Mouse (Mus musculus): ENCODE results near the gene Uqcrh. TPM values are rescaled to one million over a fixed set of nuclear protein-coding genes. Genes with fewer than 3 reads are reported as not detected.

The Uqcrh gene
- polyA plus RNA-seq, 1 experiment: 608 TPM

DNA sequence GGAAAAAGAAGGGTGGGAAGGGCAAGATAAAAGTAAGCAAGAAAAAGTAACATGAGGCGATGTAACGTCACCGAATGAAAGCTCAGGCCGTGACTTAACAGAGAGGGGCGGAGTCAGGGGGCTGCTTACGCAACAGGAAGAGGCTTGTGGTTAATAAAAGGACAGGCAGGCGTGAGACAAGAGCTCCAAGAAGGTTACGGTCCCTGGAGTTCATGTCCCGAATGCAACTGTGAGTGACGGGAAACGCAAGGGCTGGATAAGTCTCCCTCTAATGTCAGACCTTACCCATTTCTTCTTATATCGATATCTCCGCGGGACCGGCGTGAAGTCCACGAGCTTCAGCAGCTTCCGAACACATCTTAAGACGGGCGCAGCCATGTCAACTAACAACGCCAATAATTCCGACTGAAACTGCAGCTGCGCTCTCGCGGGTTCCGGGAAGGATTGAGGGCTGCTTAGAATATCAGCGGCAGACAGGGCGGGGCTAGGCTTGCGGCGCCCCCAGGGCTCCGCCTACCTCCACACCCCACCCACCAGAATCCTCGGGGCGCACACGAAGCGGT lies 21.4 kb downstream of the Uqcrh start, which contains the start of gene Nsun4:
Nsun4 (minus strand) TSS at position 478 of the 563 bp plus-strand sequence.
- peak within 1 kb of the TSS; percentile 60 for H3K4me3 ChIP-seq (ENCODE audit: insufficient read depth, low read depth, low read length)
- peak within 1 kb of the TSS; percentile 58 for H3K27ac ChIP-seq (ENCODE audit: insufficient read depth, low read depth, low read length)
- H3K27me3 ChIP-seq (replicated peaks; ENCODE audit: control insufficient read depth, insufficient read depth, low read length): no peaks in the 10 kb centered on the region
- DNase-seq: peak; percentile 95
- no peaks in the 10 kb centered on the region for H3K36me3 ChIP-seq (ENCODE audit: control insufficient read depth, insufficient read depth, low read length)
- TF ChIP-seq POLR2A (IDR thresholded peaks at IDR 0.05; ENCODE audit: low read depth, low read length) (peak; percentile 78), CTCF (conservative IDR thresholded peaks at IDR 0.05; ENCODE audit: insufficient read depth, insufficient read length, low read depth, low read length) (no peak)
- no peaks in the 10 kb centered on the region; the same call in 1 of the 2 replicates for H3K4me1 ChIP-seq (ENCODE audit: control insufficient read depth, insufficient read depth, low read length)
- WGBS: under 1% methylated on average over 35 of the region's 35 CpGs

- WGBS: 4% methylated on average over 22 of the region's 22 CpGs
- peak; percentile 77 for DNase-seq
- Histone ChIP-seq H3K4me1 (ENCODE audit: control insufficient read depth, insufficient read depth, low read length) (no peaks in the 10 kb centered on the region; the same call in 1 of the 2 replicates), H3K36me3 (ENCODE audit: control insufficient read depth, insufficient read depth, low read length) (no peaks in the 10 kb centered on the region), H3K27me3 (replicated peaks; ENCODE audit: control insufficient read depth, insufficient read depth, low read length) (no peaks in the 10 kb centered on the region), H3K27ac (ENCODE audit: insufficient read depth, low read depth, low read length) (peak overlapping the region; percentile 58), H3K4me3 (ENCODE audit: insufficient read depth, low read depth, low read length) (peak overlapping the region; percentile 60)
- TF ChIP-seq CTCF (conservative IDR thresholded peaks at IDR 0.05; ENCODE audit: insufficient read depth, insufficient read length, low read depth, low read length) (peak; percentile 63), POLR2A (IDR thresholded peaks at IDR 0.05; ENCODE audit: low read depth, low read length) (no peak)
Measured at GRCm38 (mm10) chr4:116052526-116053293, 22.2 kb downstream of the Uqcrh start.

DNA sequence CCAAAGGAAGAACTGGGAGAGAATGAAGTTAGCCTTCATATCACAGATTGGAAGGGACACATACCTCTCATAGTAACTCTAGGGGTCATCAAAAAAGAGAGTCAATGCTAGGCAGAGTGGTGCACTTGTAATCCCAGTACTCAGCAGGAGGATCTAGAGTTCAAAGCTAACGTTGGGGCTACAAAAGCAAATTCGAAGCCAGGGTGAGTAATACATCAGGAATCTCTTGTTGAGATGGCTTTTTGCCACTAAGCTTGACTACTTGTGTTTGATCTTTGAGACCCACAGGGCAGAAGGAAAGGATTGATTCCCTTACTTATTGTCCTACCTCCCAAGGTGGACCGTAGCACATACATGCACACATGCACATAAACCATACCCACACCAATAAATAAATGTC lies 25.7 kb downstream of the Uqcrh start:
- Histone ChIP-seq H3K27ac (ENCODE audit: insufficient read depth, low read depth, low read length) (no peak overlapping the region), H3K4me1 (ENCODE audit: control insufficient read depth, insufficient read depth, low read length) (no peaks in the 10 kb centered on the region; the same call in 1 of the 2 replicates), H3K36me3 (ENCODE audit: control insufficient read depth, insufficient read depth, low read length) (no peaks in the 10 kb centered on the region), H3K4me3 (ENCODE audit: insufficient read depth, low read depth, low read length) (no peak overlapping the region), H3K27me3 (replicated peaks; ENCODE audit: control insufficient read depth, insufficient read depth, low read length) (no peaks in the 10 kb centered on the region)
- 79% methylated on average over 3 of the region's 3 CpGs for WGBS
- no peak for DNase-seq
- TF ChIP-seq POLR2A (IDR thresholded peaks at IDR 0.05; ENCODE audit: low read depth, low read length) (no peak), CTCF (conservative IDR thresholded peaks at IDR 0.05; ENCODE audit: insufficient read depth, insufficient read length, low read depth, low read length) (no peak)

GRCm38 (mm10) chr4:116048130-116048920 lies 26.5 kb downstream of the Uqcrh start:
- TF ChIP-seq POLR2A (IDR thresholded peaks at IDR 0.05; ENCODE audit: low read depth, low read length): no peak
- no peak for TF ChIP-seq CTCF (conservative IDR thresholded peaks at IDR 0.05; ENCODE audit: insufficient read depth, insufficient read length, low read depth, low read length)
- H3K4me1 ChIP-seq (ENCODE audit: control insufficient read depth, insufficient read depth, low read length): no peaks in the 10 kb centered on the region; the same call in 1 of the 2 replicates
- no peak for DNase-seq
- no peaks in the 10 kb centered on the region for H3K36me3 ChIP-seq (ENCODE audit: control insufficient read depth, insufficient read depth, low read length)
- 79% methylated on average over 7 of the region's 7 CpGs for WGBS
- H3K27me3 ChIP-seq (replicated peaks; ENCODE audit: control insufficient read depth, insufficient read depth, low read length): no peaks in the 10 kb centered on the region
- H3K27ac ChIP-seq (ENCODE audit: insufficient read depth, low read depth, low read length): no peak overlapping the region
- no peak overlapping the region for H3K4me3 ChIP-seq (ENCODE audit: insufficient read depth, low read depth, low read length)

- 93% methylated on average over 1 of the region's 1 CpGs for WGBS
- H3K4me3 ChIP-seq (ENCODE audit: insufficient read depth, low read depth, low read length): no peak overlapping the region
- H3K27ac ChIP-seq (ENCODE audit: insufficient read depth, low read depth, low read length): no peak overlapping the region
- no peak for DNase-seq
- no peaks in the 10 kb centered on the region for H3K4me1 ChIP-seq (ENCODE audit: control insufficient read depth, insufficient read depth, low read length)
- H3K36me3 ChIP-seq (ENCODE audit: control insufficient read depth, insufficient read depth, low read length): no peaks in the 10 kb centered on the region; the same call in 1 of the 2 replicates
- TF ChIP-seq CTCF (conservative IDR thresholded peaks at IDR 0.05; ENCODE audit: insufficient read depth, insufficient read length, low read depth, low read length) (no peak), POLR2A (IDR thresholded peaks at IDR 0.05; ENCODE audit: low read depth, low read length) (no peak)
- no peaks in the 10 kb centered on the region for H3K27me3 ChIP-seq (replicated peaks; ENCODE audit: control insufficient read depth, insufficient read depth, low read length)
Measured at GRCm38 (mm10) chr4:116047681-116048080, 27.2 kb downstream of the Uqcrh start.

DNA sequence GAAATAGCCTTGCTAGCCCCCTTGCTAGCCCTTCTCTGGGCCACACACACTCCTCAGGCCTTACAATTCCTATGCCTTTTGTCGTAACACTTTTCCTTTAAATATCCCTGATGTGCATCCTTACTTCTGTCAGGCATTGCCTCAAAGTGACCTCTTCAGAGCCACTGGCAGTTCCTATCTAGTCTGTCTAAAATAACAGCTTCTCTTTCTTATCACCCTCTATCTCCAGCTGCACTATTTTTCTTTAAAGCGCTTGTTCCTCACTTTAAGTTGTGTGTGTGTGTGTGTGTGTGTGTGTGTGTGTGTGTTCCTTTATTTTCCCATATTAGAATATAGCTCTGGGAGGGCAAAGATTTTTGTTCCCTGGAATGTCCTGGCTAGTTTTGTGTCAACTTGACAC lies 28.3 kb downstream of the Uqcrh start:
- no peak for DNase-seq
- Histone ChIP-seq H3K27me3 (replicated peaks; ENCODE audit: control insufficient read depth, insufficient read depth, low read length) (no peaks in the 10 kb centered on the region), H3K4me1 (ENCODE audit: control insufficient read depth, insufficient read depth, low read length) (no peaks in the 10 kb centered on the region), H3K36me3 (ENCODE audit: control insufficient read depth, insufficient read depth, low read length) (no peaks in the 10 kb centered on the region; the same call in none of the 2 replicates), H3K4me3 (ENCODE audit: insufficient read depth, low read depth, low read length) (no peak overlapping the region), H3K27ac (ENCODE audit: insufficient read depth, low read depth, low read length) (no peak overlapping the region)
- WGBS: 95% methylated on average over 2 of the region's 2 CpGs
- TF ChIP-seq POLR2A (IDR thresholded peaks at IDR 0.05; ENCODE audit: low read depth, low read length) (no peak), CTCF (conservative IDR thresholded peaks at IDR 0.05; ENCODE audit: insufficient read depth, insufficient read length, low read depth, low read length) (no peak)
